Mouse (Mus musculus) regulatory T cell (primary cell): ENCODE data around the gene Vwa7.
"Not testable (repeated sequence)": the region's sequence is repeated elsewhere in the genome, so short reads cannot be mapped to it uniquely, and the experiment has no call there.

Experiments
- in situ Hi-C: fragments of 300-600 bp; cut with MboI, MseI; formaldehyde crosslinking; loops from one replicate; pipeline ENCODE4 v1.15.1; 2025; ENCODE audit warnings: high pct_unique_total_duplicates

Vwa7 gene

GRCm38 (mm10) chr17:34999871-35000716 lies 16.3 kb upstream of the Vwa7 start:
- in situ Hi-C loops, result not testable (repeated sequence)

- in situ Hi-C loops, result no loop called here
Measured at GRCm38 (mm10) chr17:35000717-35001451, 15.5 kb upstream of the Vwa7 start, which contains the start of gene Vars. Vars (plus strand) TSS chr17:35000987.

GRCm38 (mm10) chr17:35001452-35002152 lies 14.8 kb upstream of the Vwa7 start:
- in situ Hi-C loops, result no loop called here

- in situ Hi-C loops, result no loop called here
Measured at GRCm38 (mm10) chr17:35002153-35002865, 14.1 kb upstream of the Vwa7 start.

GRCm38 (mm10) chr17:35003022-35003838 lies 13.1 kb upstream of the Vwa7 start:
- in situ Hi-C loops, result no loop called here

- in situ Hi-C loops, result no loop called here
Measured at GRCm38 (mm10) chr17:35004075-35004717, 12.2 kb upstream of the Vwa7 start.

GRCm38 (mm10) chr17:35005158-35005557 lies 11.2 kb upstream of the Vwa7 start:
- in situ Hi-C loops, result no loop called here

- in situ Hi-C loops, result not testable (repeated sequence)
Measured at GRCm38 (mm10) chr17:35005902-35006301, 10.5 kb upstream of the Vwa7 start.

- in situ Hi-C loops, result no loop called here
Measured at GRCm38 (mm10) chr17:35007387-35007991, 8.9 kb upstream of the Vwa7 start.

- in situ Hi-C loops, result no loop called here
Measured at GRCm38 (mm10) chr17:35009586-35009985, 6.8 kb upstream of the Vwa7 start.

GRCm38 (mm10) chr17:35011440-35011839 lies 4.9 kb upstream of the Vwa7 start:
- in situ Hi-C loops, result loop anchor here (5.0 kb wide), 1 partner anchor 96 kb away; the partner anchor contains the start of gene Ly6g5c

GRCm38 (mm10) chr17:35012430-35012829 lies 3.9 kb upstream of the Vwa7 start:
- in situ Hi-C loops, result loop anchor here (5.0 kb wide), 1 partner anchor 95 kb away; the partner anchor contains the start of gene Ly6g5c

GRCm38 (mm10) chr17:35013221-35013620 lies 3.2 kb upstream of the Vwa7 start:
- in situ Hi-C loops, result loop anchor here (5.0 kb wide), 1 partner anchor 94 kb away; the partner anchor contains the start of gene Ly6g5c

GRCm38 (mm10) chr17:35015296-35015695 lies 1.1 kb upstream of the Vwa7 start:
- in situ Hi-C loops, result no loop called here

- in situ Hi-C loops, result no loop called here
Measured at GRCm38 (mm10) chr17:35016791-35017705, 669 bp downstream of the Vwa7 start.

- in situ Hi-C loops, result no loop called here
Measured at GRCm38 (mm10) chr17:35017706-35018030, 1.3 kb downstream of the Vwa7 start.

- in situ Hi-C loops, result no loop called here
Measured at GRCm38 (mm10) chr17:35018171-35018570, 1.8 kb downstream of the Vwa7 start.

GRCm38 (mm10) chr17:35019894-35020293 lies 3.5 kb downstream of the Vwa7 start:
- in situ Hi-C loops, result loop anchor here (5.0 kb wide), 1 partner anchor 47 kb away; the partner anchor contains the start of genes Ly6g6c and Mpig6b
